Mouse (Mus musculus): Measurements from ENCODE around the gene Slc27a3. TPM values are rescaled to one million over a fixed set of nuclear protein-coding genes. Genes with fewer than 3 reads are reported as not detected.

Slc27a3 gene
- polyA plus RNA-seq, 1 experiment from 2014 or later: 13.6 TPM

GRCm38 (mm10) chr3:90373432-90374028, 16.2 kb downstream of the Slc27a3 start:
- DNase-seq (ENCODE audit: low spot score): peak; percentile 83
- Histone ChIP-seq H3K9ac (ENCODE audit: low read length) (no peak overlapping the region), H3K4me1 (replicated peaks; ENCODE audit: control insufficient read depth, insufficient read depth, low read length) (0 out of 2 replicates have a peak, but pooled peaks cover 2% of the 10 kb centered on the region), H3K36me3 (ENCODE audit: control insufficient read depth, insufficient read depth, low read length) (no peaks in the 10 kb centered on the region), H3K4me3 (ENCODE audit: low read depth, low read length) (no peak overlapping the region), H3K27ac (ENCODE audit: low read depth, low read length) (no peak overlapping the region), H3K4me2 (ENCODE audit: low read depth, low read length, severe bottlenecking) (no peak overlapping the region), H3K27me3 (ENCODE audit: control insufficient read depth, insufficient read depth, low read length) (no peaks in the 10 kb centered on the region), H3K9me3 (ENCODE audit: control insufficient read depth, low read length) (no peaks in the 10 kb centered on the region)
- ATAC-seq (replicated peaks; ENCODE audit: low FRiP score): peak; percentile 76
- WGBS: 29% methylated on average over 4 of the region's 4 CpGs

- no peaks in the 10 kb centered on the region for H3K27me3 ChIP-seq (ENCODE audit: control insufficient read depth, insufficient read depth, low read length)
- no peak overlapping the region for H3K4me2 ChIP-seq (ENCODE audit: low read depth, low read length, severe bottlenecking)
- 0 out of 2 replicates have a peak, but pooled peaks cover 2% of the 10 kb centered on the region for H3K4me1 ChIP-seq (replicated peaks; ENCODE audit: control insufficient read depth, insufficient read depth, low read length)
- 57% methylated on average over 5 of the region's 5 CpGs for WGBS
- H3K27ac ChIP-seq (ENCODE audit: low read depth, low read length): no peak overlapping the region
- DNase-seq (ENCODE audit: low spot score) (no peak), ATAC-seq (replicated peaks; ENCODE audit: low FRiP score) (no peak)
- H3K4me3 ChIP-seq (ENCODE audit: low read depth, low read length): no peak overlapping the region
- no peaks in the 10 kb centered on the region for H3K9me3 ChIP-seq (ENCODE audit: control insufficient read depth, low read length)
- H3K9ac ChIP-seq (ENCODE audit: low read length): no peak overlapping the region
- H3K36me3 ChIP-seq (ENCODE audit: control insufficient read depth, insufficient read depth, low read length): no peaks in the 10 kb centered on the region
Measured at GRCm38 (mm10) chr3:90372817-90373216, 16.9 kb downstream of the Slc27a3 start.

GRCm38 (mm10) chr3:90371857-90372256, 17.9 kb downstream of the Slc27a3 start:
- Histone ChIP-seq H3K4me3 (ENCODE audit: low read depth, low read length) (no peak overlapping the region), H3K9ac (ENCODE audit: low read length) (no peak overlapping the region), H3K36me3 (ENCODE audit: control insufficient read depth, insufficient read depth, low read length) (no peaks in the 10 kb centered on the region), H3K27ac (ENCODE audit: low read depth, low read length) (no peak overlapping the region), H3K27me3 (ENCODE audit: control insufficient read depth, insufficient read depth, low read length) (no peaks in the 10 kb centered on the region), H3K4me1 (replicated peaks; ENCODE audit: control insufficient read depth, insufficient read depth, low read length) (0 out of 2 replicates have a peak, but pooled peaks cover 2% of the 10 kb centered on the region), H3K4me2 (ENCODE audit: low read depth, low read length, severe bottlenecking) (no peak overlapping the region), H3K9me3 (ENCODE audit: control insufficient read depth, low read length) (no peaks in the 10 kb centered on the region)
- no peak for DNase-seq (ENCODE audit: low spot score)
- ATAC-seq (replicated peaks; ENCODE audit: low FRiP score): no peak
- WGBS: 82% methylated on average over 7 of the region's 7 CpGs

GRCm38 (mm10) chr3:90369041-90369440, 20.7 kb downstream of the Slc27a3 start:
- Histone ChIP-seq H3K27ac (ENCODE audit: low read depth, low read length) (no peak overlapping the region), H3K9ac (ENCODE audit: low read length) (no peak overlapping the region), H3K4me2 (ENCODE audit: low read depth, low read length, severe bottlenecking) (no peak overlapping the region), H3K9me3 (ENCODE audit: control insufficient read depth, low read length) (no peaks in the 10 kb centered on the region), H3K27me3 (ENCODE audit: control insufficient read depth, insufficient read depth, low read length) (no peaks in the 10 kb centered on the region), H3K4me3 (ENCODE audit: low read depth, low read length) (no peak overlapping the region), H3K36me3 (ENCODE audit: control insufficient read depth, insufficient read depth, low read length) (no peaks in the 10 kb centered on the region), H3K4me1 (replicated peaks; ENCODE audit: control insufficient read depth, insufficient read depth, low read length) (no peaks in the 10 kb centered on the region)
- no peak for ATAC-seq (replicated peaks; ENCODE audit: low FRiP score)
- no peak for DNase-seq (ENCODE audit: low spot score)
- WGBS: 61% methylated on average over 2 of the region's 2 CpGs

- H3K9ac ChIP-seq (ENCODE audit: low read length): no peak overlapping the region
- no peaks in the 10 kb centered on the region for H3K27me3 ChIP-seq (ENCODE audit: control insufficient read depth, insufficient read depth, low read length)
- WGBS: 91% methylated on average over 5 of the region's 5 CpGs
- H3K9me3 ChIP-seq (ENCODE audit: control insufficient read depth, low read length): no peaks in the 10 kb centered on the region
- no peaks in the 10 kb centered on the region for H3K4me1 ChIP-seq (replicated peaks; ENCODE audit: control insufficient read depth, insufficient read depth, low read length)
- H3K4me3 ChIP-seq (ENCODE audit: low read depth, low read length): no peak overlapping the region
- ATAC-seq (replicated peaks; ENCODE audit: low FRiP score): no peak
- no peak for DNase-seq (ENCODE audit: low spot score)
- no peak overlapping the region for H3K4me2 ChIP-seq (ENCODE audit: low read depth, low read length, severe bottlenecking)
- no peak overlapping the region for H3K27ac ChIP-seq (ENCODE audit: low read depth, low read length)
- no peaks in the 10 kb centered on the region; the same call in 1 of the 2 replicates for H3K36me3 ChIP-seq (ENCODE audit: control insufficient read depth, insufficient read depth, low read length)
Measured at GRCm38 (mm10) chr3:90367001-90367632, 22.6 kb downstream of the Slc27a3 start.

- H3K36me3 ChIP-seq (ENCODE audit: control insufficient read depth, insufficient read depth, low read length): no peaks in the 10 kb centered on the region; the same call in 1 of the 2 replicates
Measured at GRCm38 (mm10) chr3:90362346-90362745, 27.4 kb downstream of the Slc27a3 start.

GRCm38 (mm10) chr3:90361476-90361875, 28.3 kb downstream of the Slc27a3 start:
- WGBS: 88% methylated on average over 4 of the region's 4 CpGs
- Histone ChIP-seq H3K27me3 (ENCODE audit: control insufficient read depth, insufficient read depth, low read length) (no peaks in the 10 kb centered on the region), H3K36me3 (ENCODE audit: control insufficient read depth, insufficient read depth, low read length) (no peaks in the 10 kb centered on the region; the same call in 1 of the 2 replicates), H3K9me3 (ENCODE audit: control insufficient read depth, low read length) (no peaks in the 10 kb centered on the region), H3K27ac (ENCODE audit: low read depth, low read length) (no peak overlapping the region), H3K4me2 (ENCODE audit: low read depth, low read length, severe bottlenecking) (no peak overlapping the region), H3K9ac (ENCODE audit: low read length) (no peak overlapping the region), H3K4me3 (ENCODE audit: low read depth, low read length) (no peak overlapping the region), H3K4me1 (replicated peaks; ENCODE audit: control insufficient read depth, insufficient read depth, low read length) (no peaks in the 10 kb centered on the region)
- DNase-seq (ENCODE audit: low spot score): no peak
- no peak for ATAC-seq (replicated peaks; ENCODE audit: low FRiP score)

More at GRCm38 (mm10) chr3:90362346-90362745, 27.4 kb downstream of the Slc27a3 start:
- DNase-seq (ENCODE audit: low spot score): no peak
- Histone ChIP-seq H3K27ac (ENCODE audit: low read depth, low read length) (no peak overlapping the region), H3K4me3 (ENCODE audit: low read depth, low read length) (no peak overlapping the region), H3K4me1 (replicated peaks; ENCODE audit: control insufficient read depth, insufficient read depth, low read length) (no peaks in the 10 kb centered on the region), H3K9ac (ENCODE audit: low read length) (no peak overlapping the region), H3K4me2 (ENCODE audit: low read depth, low read length, severe bottlenecking) (no peak overlapping the region), H3K27me3 (ENCODE audit: control insufficient read depth, insufficient read depth, low read length) (no peaks in the 10 kb centered on the region), H3K9me3 (ENCODE audit: control insufficient read depth, low read length) (no peaks in the 10 kb centered on the region)
- no peak for ATAC-seq (replicated peaks; ENCODE audit: low FRiP score)
- WGBS: 90% methylated on average over 2 of the region's 2 CpGs

- ATAC-seq (replicated peaks; ENCODE audit: low FRiP score) (no peak), DNase-seq (ENCODE audit: low spot score) (no peak)
- H3K9me3 ChIP-seq (ENCODE audit: control insufficient read depth, low read length): no peaks in the 10 kb centered on the region
- H3K4me2 ChIP-seq (ENCODE audit: low read depth, low read length, severe bottlenecking): no peak overlapping the region
- H3K4me1 ChIP-seq (replicated peaks; ENCODE audit: control insufficient read depth, insufficient read depth, low read length): no peaks in the 10 kb centered on the region
- H3K4me3 ChIP-seq (ENCODE audit: low read depth, low read length): no peak overlapping the region
- H3K27me3 ChIP-seq (ENCODE audit: control insufficient read depth, insufficient read depth, low read length): no peaks in the 10 kb centered on the region
- H3K36me3 ChIP-seq (ENCODE audit: control insufficient read depth, insufficient read depth, low read length): peaks cover under 1% of the 10 kb centered on the region; the same call in 1 of the 2 replicates
- no peak overlapping the region for H3K27ac ChIP-seq (ENCODE audit: low read depth, low read length)
- 100% methylated on average over 1 of the region's 1 CpGs for WGBS
- no peak overlapping the region for H3K9ac ChIP-seq (ENCODE audit: low read length)
Measured at GRCm38 (mm10) chr3:90359230-90359629, 30.5 kb downstream of the Slc27a3 start.

- Histone ChIP-seq H3K27ac (ENCODE audit: low read depth, low read length) (no peak overlapping the region), H3K27me3 (ENCODE audit: control insufficient read depth, insufficient read depth, low read length) (no peaks in the 10 kb centered on the region), H3K4me3 (ENCODE audit: low read depth, low read length) (no peak overlapping the region), H3K9ac (ENCODE audit: low read length) (no peak overlapping the region), H3K4me1 (replicated peaks; ENCODE audit: control insufficient read depth, insufficient read depth, low read length) (no peaks in the 10 kb centered on the region), H3K4me2 (ENCODE audit: low read depth, low read length, severe bottlenecking) (no peak overlapping the region), H3K9me3 (ENCODE audit: control insufficient read depth, low read length) (no peaks in the 10 kb centered on the region), H3K36me3 (ENCODE audit: control insufficient read depth, insufficient read depth, low read length) (peaks cover 6% of the 10 kb centered on the region; the same call in 1 of the 2 replicates)
- WGBS: 92% methylated on average over 7 of the region's 7 CpGs
- DNase-seq (ENCODE audit: low spot score) (no peak), ATAC-seq (replicated peaks; ENCODE audit: low FRiP score) (no peak)
Measured at GRCm38 (mm10) chr3:90357959-90358358, 31.8 kb downstream of the Slc27a3 start.
